Mouse (Mus musculus) c-Kit-negative CD71-positive TER-119-positive erythroid progenitor cells, embryonic 14.5 days (primary cell): Measurements from ENCODE around the gene Arhgef2.

Source experiments
- DNase-seq: peaks from one replicate; pipeline ENCODE4 v3.0.0-alpha.2; 2013; ENCODE audit warnings: low read depth, low spot score

Arhgef2 gene

GRCm38 (mm10) chr3:88683814-88684213, 78.0 kb downstream of the Arhgef2 start:
- no peak for DNase-seq

GRCm38 (mm10) chr3:88684236-88684979, 78.6 kb downstream of the Arhgef2 start:
- DNase-seq = no peak

GRCm38 (mm10) chr3:88684980-88685941, 79.5 kb downstream of the Arhgef2 start, which contains the start of gene Khdc4:
Gene Khdc4 (plus strand): TSS chr3:88685803.
- DNase-seq = peak; percentile 90

- peak; percentile 13 for DNase-seq
These were observed 80.2 kb downstream of the Arhgef2 start for GRCm38 (mm10) chr3:88685958-88686451.

- no peak for DNase-seq
These were observed 81.2 kb downstream of the Arhgef2 start for GRCm38 (mm10) chr3:88686734-88687611.

GRCm38 (mm10) chr3:88689079-88689478, 83.3 kb downstream of the Arhgef2 start:
- no peak for DNase-seq

- no peak for DNase-seq
These were observed 89.8 kb downstream of the Arhgef2 start for GRCm38 (mm10) chr3:88695545-88695944.
